Mouse (Mus musculus) lung, postnatal 0 days (tissue): Measurements from ENCODE around the gene Bms1. TPM values are rescaled to one million over a fixed set of nuclear protein-coding genes. Genes with fewer than 3 reads are reported as not detected.

Source experiments
- ATAC-seq: fragments of 200-750 bp; cut with Nextera tagmentation; 2 replicates; pipeline ENCODE4 v1.8.0; 2017; ENCODE audit warnings: moderate library complexity
- DNase-seq: peaks from one replicate; pipeline ENCODE4 v3.0.0-alpha.2; 2016; ENCODE audit warnings: low spot score
- H3K27ac ChIP-seq: fragments of 300-500 bp; sonication (generic); 2 replicates; pipeline ENCODE4 v1.5.1; 2014; ENCODE audit warnings: antibody characterized with exemption, mild to moderate bottlenecking, low read length, mixed read lengths
- H3K27me3 ChIP-seq: fragments of 300-500 bp; sonication (generic); replicated peaks from 2 replicates; pipeline ENCODE4 v1.6.1; 2014; ENCODE audit warnings: low read length, mixed read lengths; ENCODE audit not compliant: insufficient read depth
- H3K36me3 ChIP-seq: fragments of 300-500 bp; sonication (generic); 2 replicates; pipeline ENCODE4 v1.6.1; 2014; ENCODE audit warnings: low read length, mixed read lengths; ENCODE audit not compliant: insufficient read depth
- H3K4me1 ChIP-seq: fragments of 300-500 bp; sonication (generic); 2 replicates; pipeline ENCODE4 v1.6.1; 2014; ENCODE audit warnings: antibody characterized with exemption, low read depth, low read length, mixed read lengths; ENCODE audit not compliant: insufficient read depth
- H3K4me2 ChIP-seq: fragments of 300-500 bp; sonication (generic); replicated peaks from 2 replicates; pipeline ENCODE4 v1.6.1; 2014; ENCODE audit warnings: low read depth, mild to moderate bottlenecking, low read length, moderate library complexity, mixed read lengths
- H3K4me3 ChIP-seq: fragments of 300-500 bp; sonication (generic); 2 replicates; pipeline ENCODE4 v1.5.1; 2014; ENCODE audit warnings: low read depth, low read length
- H3K9ac ChIP-seq: fragments of 300-500 bp; sonication (generic); replicated peaks from 2 replicates; pipeline ENCODE4 v1.6.1; 2014; ENCODE audit warnings: low read depth, mild to moderate bottlenecking
- H3K9me3 ChIP-seq: fragments of 300-500 bp; sonication (generic); 2 replicates; pipeline ENCODE4 v1.6.1; 2016; ENCODE audit warnings: low read length, mixed read lengths
- CTCF ChIP-seq: IDR thresholded peaks from 2 replicates; pipeline ENCODE4 v1.5.1; 2016; ENCODE audit warnings: antibody characterized with exemption, mild to moderate bottlenecking
- EP300 ChIP-seq: IDR thresholded peaks from 2 replicates; pipeline ENCODE4 v1.6.1; 2016; ENCODE audit warnings: antibody characterized with exemption, mild to moderate bottlenecking, control low read depth
- WGBS: fragments of 180-500 bp; shearing (Covaris S2); extraction: QIAGEN DNeasy Blood & Tissue Kit; methylation state at CpG from one replicate; pipeline ENCODE4 v1.1.7; 2014; 5-methylcytosine and 5-hydroxymethylcytosine counted together
- polyA plus RNA-seq: library from polyadenylated mRNA; unstranded; fragments of >200 nt; fragmentation: Nextera tagmentation; extraction: Ambion mirVana; gene quantifications from 2 replicates; pipeline ENCODE4 v1.2.1, GENCODE M21; 2015

The Bms1 gene
- 14.9 and 15.4 TPM in 2 replicates for polyA plus RNA-seq

GRCm38 (mm10) chr6:118419050-118419920, at the start of gene Bms1:
Bms1 (minus strand) TSS chr6:118419474.
- ATAC-seq: peak; percentile 98
- under 1% methylated on average over 67 of the region's 67 CpGs for WGBS
- no peaks in the 10 kb centered on the region for H3K9me3 ChIP-seq

GRCm38 (mm10) chr6:118462069-118462705, 42.9 kb upstream of the Bms1 start:
- H3K27me3 ChIP-seq: no peaks in the 10 kb centered on the region
- H3K4me2 ChIP-seq: no peak overlapping the region
- peaks cover 5% of the 10 kb centered on the region; the same call in 1 of the 2 replicates for H3K36me3 ChIP-seq
- no peak overlapping the region for H3K27ac ChIP-seq
- H3K9ac ChIP-seq: no peak overlapping the region
- 81% methylated on average over 15 of the region's 15 CpGs for WGBS
- TF ChIP-seq CTCF (no peak), EP300 (no peak)
- DNase-seq (no peak), ATAC-seq (no peak)
- no peaks in the 10 kb centered on the region for H3K4me1 ChIP-seq
- no peaks in the 10 kb centered on the region for H3K9me3 ChIP-seq
- no peak overlapping the region for H3K4me3 ChIP-seq

More at GRCm38 (mm10) chr6:118419050-118419920, at the start of gene Bms1:
- Histone ChIP-seq H3K36me3 (peaks cover 15% of the 10 kb centered on the region), H3K9ac (peak within 1 kb of the TSS; percentile 69), H3K4me2 (peak within 1 kb of the TSS; percentile 62), H3K27ac (peak within 1 kb of the TSS; percentile 93), H3K4me3 (peak within 1 kb of the TSS; percentile 78), H3K27me3 (no peaks in the 10 kb centered on the region), H3K4me1 (peaks cover 5% of the 10 kb centered on the region; the same call in 1 of the 2 replicates)
- TF ChIP-seq EP300: no peak
- peak; percentile 98 for TF ChIP-seq CTCF
- DNase-seq: peak; percentile 98

GRCm38 (mm10) chr6:118457726-118458125, 38.5 kb upstream of the Bms1 start:
- Histone ChIP-seq H3K27me3 (no peaks in the 10 kb centered on the region), H3K27ac (no peak overlapping the region), H3K4me2 (no peak overlapping the region), H3K9ac (no peak overlapping the region), H3K9me3 (no peaks in the 10 kb centered on the region), H3K4me3 (no peak overlapping the region), H3K36me3 (no peaks in the 10 kb centered on the region), H3K4me1 (no peaks in the 10 kb centered on the region)
- ATAC-seq (no peak), DNase-seq (no peak)
- 88% methylated on average over 1 of the region's 1 CpGs for WGBS
- no peak for TF ChIP-seq EP300
- no peak for TF ChIP-seq CTCF

GRCm38 (mm10) chr6:118455042-118455631, 35.9 kb upstream of the Bms1 start, which contains the start of gene Zfp248:
Zfp248 (minus strand) TSS chr6:118455528.
- peak within 1 kb of the TSS; percentile 55 for H3K9ac ChIP-seq
- under 1% methylated on average over 42 of the region's 43 CpGs for WGBS
- H3K4me2 ChIP-seq: peak within 1 kb of the TSS; percentile 89
- peak; percentile 97 for ATAC-seq
- peak within 1 kb of the TSS; percentile 77 for H3K4me3 ChIP-seq
- TF ChIP-seq CTCF (peak; percentile 72), EP300 (no peak)
- peak within 1 kb of the TSS; percentile 87 for H3K27ac ChIP-seq
- H3K36me3 ChIP-seq: no peaks in the 10 kb centered on the region
- peak; percentile 90 for DNase-seq
- H3K9me3 ChIP-seq: no peaks in the 10 kb centered on the region
- no peaks in the 10 kb centered on the region for H3K27me3 ChIP-seq
- no peaks in the 10 kb centered on the region for H3K4me1 ChIP-seq

GRCm38 (mm10) chr6:118454452-118454851, 35.2 kb upstream of the Bms1 start:
- peak overlapping the region; percentile 55 for H3K9ac ChIP-seq
- peak overlapping the region; percentile 89 for H3K4me2 ChIP-seq
- TF ChIP-seq EP300: no peak
- no peak for TF ChIP-seq CTCF
- H3K36me3 ChIP-seq: no peaks in the 10 kb centered on the region
- DNase-seq (no peak), ATAC-seq (peak; percentile 20; the same call in 1 of the 2 replicates)
- 22% methylated on average over 8 of the region's 8 CpGs for WGBS
- H3K9me3 ChIP-seq: no peaks in the 10 kb centered on the region
- peak overlapping the region; percentile 77 for H3K4me3 ChIP-seq
- H3K4me1 ChIP-seq: no peaks in the 10 kb centered on the region
- H3K27me3 ChIP-seq: no peaks in the 10 kb centered on the region
- no peak overlapping the region for H3K27ac ChIP-seq

- 82% methylated on average over 4 of the region's 4 CpGs for WGBS
- Histone ChIP-seq H3K9me3 (no peaks in the 10 kb centered on the region), H3K4me1 (no peaks in the 10 kb centered on the region), H3K27ac (no peak overlapping the region), H3K27me3 (no peaks in the 10 kb centered on the region), H3K36me3 (peaks cover 25% of the 10 kb centered on the region), H3K9ac (no peak overlapping the region), H3K4me3 (no peak overlapping the region), H3K4me2 (no peak overlapping the region)
- DNase-seq: no peak
- TF ChIP-seq CTCF (no peak), EP300 (no peak)
- no peak for ATAC-seq
These were observed 12.2 kb upstream of the Bms1 start for GRCm38 (mm10) chr6:118431502-118431901.
